Mouse (Mus musculus): ENCODE measurements at regions not wholly inside any gene's neighbourhood (a gene's known extent, or its start where the extent isn't known, plus 50 kb on each side); places are given as distances from the start of the nearest gene placed in this dataset.

DNA sequence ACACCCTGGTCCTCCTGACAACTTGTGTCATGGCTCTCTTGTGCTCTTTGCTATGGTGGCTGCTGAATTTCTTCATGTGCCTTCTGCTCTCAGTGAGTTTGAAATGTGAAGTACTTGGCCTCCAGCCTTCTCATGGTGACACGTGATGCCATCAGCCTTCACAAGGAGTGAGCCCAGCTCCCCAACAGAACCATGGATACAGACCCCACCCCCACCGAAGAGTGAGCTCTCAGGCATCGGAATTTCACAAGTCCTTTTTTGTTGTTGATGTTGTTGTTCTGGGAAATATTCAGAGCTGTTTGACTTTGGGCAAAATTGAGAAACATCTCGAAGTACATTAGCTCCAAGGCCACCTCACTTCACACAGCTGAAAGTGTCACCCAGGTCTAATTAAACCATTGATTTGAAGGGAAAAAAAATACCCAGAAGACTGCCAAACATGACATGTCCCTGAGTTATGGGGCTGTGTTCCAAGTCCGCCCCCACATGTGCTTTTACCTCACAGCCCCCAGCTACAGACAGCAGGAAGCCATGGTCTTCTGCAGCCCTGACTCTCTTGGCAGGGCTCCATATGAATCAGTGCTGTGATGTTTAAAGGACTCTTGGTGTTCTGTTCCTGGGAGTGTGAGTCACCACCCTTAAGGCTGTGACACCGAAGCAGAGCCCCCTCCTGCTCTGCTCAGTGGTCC lies 205.2 kb upstream of the A230072I06Rik start:
- DNase-seq (ENCODE audit: low spot score), result no peak

DNA sequence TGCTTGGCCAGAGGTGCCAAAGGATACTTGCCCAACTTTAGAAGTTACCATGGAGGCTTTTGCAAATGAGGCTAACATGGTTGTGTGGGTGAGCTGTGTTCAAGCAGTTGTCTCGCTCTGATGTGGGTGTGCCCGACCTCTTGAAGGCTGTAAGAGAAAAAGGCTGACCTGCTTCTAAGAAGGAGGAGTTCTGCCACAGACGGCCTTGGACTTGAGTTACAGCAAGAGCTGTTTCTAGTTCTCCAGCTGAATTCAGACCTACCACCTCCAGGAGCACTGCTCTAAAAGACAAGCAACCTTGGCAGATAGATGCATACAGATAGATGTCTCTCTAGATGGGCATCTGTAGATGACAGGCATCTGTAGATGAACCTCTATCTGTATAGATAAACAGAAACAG lies 202.7 kb upstream of the A230072I06Rik start:
- no peak for DNase-seq (ENCODE audit: low spot score)

DNA sequence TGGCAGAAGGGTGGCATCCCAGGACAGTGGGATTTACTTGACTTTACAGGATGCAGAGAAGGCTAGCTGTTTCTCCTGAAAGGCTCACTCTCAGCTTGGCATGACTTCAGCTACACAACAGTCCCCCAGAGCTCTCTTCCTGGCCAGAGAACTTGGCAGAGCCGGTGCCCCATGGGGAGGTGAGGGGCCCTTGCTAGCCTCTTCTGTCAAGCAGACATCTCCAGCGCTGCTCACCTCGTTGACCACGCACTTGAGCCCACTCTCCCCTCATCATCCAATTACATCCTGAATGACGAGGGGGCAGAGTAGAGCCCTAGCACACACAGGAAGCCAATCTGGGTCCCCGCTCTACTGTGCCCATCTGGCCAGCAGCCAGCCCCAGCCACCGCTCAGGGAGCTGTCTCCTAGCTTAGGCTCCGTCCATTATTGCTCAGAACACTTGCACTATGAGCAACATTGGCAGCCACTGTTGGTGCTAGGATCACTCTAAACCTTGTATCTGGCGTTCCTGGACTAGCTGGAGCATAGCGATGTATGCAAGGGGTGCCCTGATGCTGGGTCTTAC lies 201.7 kb upstream of the A230072I06Rik start:
- no peak for DNase-seq (ENCODE audit: low spot score)

DNA sequence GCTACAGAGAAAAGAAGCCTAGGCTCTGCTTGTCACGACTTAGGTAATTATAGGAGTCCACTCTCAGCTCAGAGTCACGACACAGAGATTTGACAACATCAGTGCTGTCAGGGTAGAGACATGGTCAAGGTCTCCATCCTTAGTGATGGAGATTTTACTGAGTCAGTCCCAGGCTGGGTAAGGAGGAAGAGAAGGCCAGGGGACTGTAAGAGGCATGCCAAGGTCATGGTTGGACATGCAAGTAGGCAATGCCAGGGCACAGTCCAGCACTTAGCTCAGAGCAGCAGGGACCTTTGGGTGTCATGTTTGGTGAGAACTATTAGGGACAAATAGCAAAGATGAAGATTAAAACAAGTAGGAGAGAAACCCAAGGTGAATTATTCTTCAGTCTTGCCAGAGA lies 200.7 kb upstream of the A230072I06Rik start:
- DNase-seq (ENCODE audit: low spot score), result no peak

DNA sequence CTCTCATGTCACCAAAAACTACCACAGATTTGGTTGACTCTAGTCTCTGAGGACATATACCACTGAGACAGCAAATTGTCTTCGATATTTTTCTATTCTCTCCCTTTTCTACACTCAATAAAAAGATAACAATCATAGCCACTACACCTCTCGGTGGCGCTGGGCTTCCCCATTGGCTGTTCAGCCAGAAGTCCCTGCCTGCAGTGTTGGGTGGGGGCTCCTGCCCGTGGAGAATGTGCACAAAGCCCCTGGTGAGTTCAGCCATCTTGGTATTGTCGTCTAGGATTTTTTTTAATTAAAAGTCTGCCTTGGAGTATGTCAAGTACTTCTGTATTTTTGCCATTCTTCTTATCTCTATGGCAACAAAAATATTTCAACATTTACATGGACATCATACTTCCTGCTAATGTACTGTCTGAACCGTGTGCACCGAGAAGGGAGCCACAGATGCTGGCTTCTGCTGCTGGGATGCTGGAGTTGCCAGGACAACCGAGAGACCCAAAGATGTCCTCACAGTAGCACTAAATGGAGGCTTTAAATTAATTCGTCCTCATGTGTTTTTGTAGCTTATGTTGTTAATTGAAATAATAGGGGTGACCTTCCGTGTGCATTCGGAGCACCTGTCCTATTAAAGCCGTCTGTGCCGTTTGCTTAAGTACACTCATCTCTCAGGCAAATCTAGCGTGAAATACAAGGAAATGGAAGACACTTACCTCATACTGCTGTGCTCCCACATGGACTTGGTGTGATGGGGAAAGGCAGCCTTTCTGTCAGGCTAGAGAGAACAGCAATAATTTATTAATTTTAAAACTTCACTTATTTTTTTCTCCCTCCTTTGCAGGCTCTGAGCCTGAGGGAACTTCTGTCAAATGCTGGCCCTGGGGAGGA lies 199.7 kb upstream of the A230072I06Rik start:
- DNase-seq (ENCODE audit: low spot score), result no peak

DNA sequence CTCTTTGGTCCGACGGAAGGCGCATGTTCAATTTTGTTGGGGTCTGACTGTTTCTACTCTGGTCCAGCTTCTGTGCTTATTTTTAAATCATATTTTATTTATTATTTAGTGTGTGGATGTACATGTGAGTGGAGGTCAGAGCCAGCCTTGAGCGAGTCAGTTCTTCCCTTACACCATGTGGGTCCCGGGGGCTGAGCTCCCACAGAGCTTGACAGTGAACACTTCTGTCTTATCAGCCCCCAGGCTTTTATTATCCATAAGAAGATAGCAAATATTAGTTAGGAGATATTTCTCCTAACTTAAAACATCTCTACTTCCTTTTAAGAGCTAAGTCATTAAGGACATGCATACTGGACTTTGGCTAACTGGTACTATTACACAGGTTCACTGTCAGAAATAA lies 197.1 kb upstream of the A230072I06Rik start:
- DNase-seq (ENCODE audit: low spot score), result no peak

DNA sequence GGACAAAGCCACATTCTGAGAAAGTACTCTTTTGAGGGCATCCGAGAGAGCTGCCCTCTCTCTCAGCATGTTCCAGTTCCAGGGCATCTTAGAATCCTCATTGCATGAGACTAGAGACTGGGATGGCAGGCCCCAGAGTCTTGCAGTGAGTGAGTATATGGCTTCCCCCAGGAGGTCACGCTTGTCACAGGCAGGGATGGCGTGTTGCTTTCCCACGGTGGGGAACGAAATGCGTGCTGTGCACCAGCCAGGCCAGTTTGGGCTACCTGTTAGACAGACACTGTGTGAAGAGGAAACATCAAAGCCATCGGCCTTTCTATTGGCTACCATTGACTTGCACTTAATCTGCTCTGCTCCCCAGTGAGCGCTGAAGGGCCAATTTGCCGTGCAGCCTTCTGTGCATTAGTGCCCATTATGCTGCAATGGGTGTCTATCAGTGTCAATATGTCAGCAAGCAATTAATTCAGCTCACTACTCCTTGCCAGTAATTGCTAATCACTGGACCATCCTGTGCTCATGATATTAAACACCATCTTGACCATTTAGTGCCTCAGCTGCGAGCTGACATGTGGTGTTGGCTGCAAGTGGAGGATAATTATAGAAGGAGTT lies 191.3 kb upstream of the A230072I06Rik start:
- no peak for DNase-seq (ENCODE audit: low spot score)

DNA sequence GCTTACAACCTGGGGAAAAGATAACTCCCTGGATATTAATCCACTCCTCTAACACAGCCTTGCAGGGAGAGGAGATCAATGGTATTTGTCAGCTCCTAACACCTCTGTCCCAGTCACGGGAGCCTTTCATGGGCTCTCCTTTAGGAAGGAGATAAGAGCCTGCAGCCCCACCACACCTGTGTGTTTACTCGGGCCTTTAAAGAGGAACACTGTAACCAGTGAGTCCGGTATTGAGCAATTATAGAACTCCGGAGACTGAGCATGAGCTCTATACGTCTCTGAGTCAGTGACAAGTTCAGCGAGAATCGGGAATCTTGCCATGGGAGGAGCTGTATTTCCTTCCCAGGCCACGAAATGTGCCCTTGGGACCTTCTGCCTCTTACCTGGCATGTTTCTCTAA lies 178.5 kb upstream of the A230072I06Rik start:
- no peak for DNase-seq (ENCODE audit: low spot score)

DNA sequence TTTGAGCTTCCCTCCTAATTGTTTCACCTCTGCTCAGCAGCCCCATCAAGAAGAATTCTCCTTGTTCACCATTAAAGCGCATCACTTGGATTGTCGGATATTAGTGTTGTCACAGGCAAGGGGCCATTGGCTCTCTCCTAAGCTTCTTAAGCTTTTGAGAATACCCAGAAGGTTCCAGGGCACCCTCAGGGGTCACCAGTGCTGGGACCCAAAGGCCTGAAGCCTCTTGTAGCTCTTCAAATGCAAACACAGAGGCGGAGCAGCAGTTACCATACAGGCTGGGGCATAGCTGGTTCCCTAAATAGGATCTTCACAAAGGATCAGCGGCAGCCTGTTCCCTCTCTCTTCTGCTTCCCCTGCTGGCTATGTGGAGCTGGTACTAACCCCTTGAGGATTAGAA lies 175.3 kb upstream of the A230072I06Rik start:
- no peak for DNase-seq (ENCODE audit: low spot score)

DNA sequence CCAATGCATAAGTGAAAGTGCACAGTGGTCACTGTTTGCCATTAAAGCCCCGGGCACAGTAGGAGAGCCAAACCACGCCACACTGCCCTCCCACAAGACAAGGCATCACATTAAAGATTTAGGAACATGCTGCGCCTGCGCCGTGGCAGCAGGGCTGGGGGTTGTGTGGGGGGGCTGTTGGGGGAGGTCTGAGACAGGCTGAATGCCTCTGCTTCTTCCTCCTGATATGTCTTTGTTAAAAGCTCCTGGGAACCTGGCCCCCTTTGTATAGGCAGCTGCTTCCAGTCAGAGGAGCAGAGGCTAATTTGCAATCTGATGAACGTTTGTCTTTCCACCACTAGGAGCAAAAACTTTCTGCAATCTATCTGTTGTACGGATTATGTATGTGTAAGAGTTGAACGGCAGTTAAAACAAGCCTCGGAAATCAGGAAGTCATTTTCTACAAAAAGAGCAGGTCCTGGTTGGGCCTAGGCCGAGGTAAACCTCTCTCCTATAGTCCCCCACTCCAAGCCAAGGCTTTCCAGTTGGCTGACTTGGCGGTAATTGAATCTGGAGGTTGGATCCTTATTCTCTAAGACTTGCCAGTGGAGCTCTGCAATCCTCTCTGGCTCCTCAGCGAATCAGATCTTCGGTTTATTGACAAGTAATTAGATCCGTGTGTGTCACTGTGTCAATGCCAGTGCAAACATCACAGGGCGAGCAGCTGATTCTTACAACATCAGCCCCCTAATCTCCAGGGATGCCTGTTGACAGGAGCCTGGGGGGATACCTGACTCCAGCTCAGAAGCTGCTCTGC lies 173.3 kb upstream of the A230072I06Rik start:
- DNase-seq (ENCODE audit: low spot score), result peak; percentile 68

DNA sequence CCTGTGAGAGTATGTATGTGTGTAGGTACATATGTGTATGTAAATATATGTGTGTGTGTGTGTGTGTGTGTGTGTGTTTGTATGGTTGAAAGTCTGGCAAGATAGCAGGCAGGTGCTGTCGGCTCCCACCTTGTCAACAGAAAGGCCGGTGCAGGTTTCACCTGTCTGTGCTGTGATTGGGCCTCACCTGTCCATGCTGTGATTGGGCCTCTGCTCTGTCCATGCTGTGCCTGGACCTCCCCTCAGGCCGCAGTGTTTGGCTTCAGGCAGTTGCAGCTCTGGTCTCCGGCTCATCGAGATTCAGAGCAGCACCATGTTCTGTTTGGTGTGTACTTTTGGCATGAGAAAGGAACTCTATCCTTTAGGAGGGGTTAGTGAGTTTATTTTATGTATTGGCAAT lies 170.0 kb upstream of the A230072I06Rik start:
- no peak for DNase-seq (ENCODE audit: low spot score)

DNA sequence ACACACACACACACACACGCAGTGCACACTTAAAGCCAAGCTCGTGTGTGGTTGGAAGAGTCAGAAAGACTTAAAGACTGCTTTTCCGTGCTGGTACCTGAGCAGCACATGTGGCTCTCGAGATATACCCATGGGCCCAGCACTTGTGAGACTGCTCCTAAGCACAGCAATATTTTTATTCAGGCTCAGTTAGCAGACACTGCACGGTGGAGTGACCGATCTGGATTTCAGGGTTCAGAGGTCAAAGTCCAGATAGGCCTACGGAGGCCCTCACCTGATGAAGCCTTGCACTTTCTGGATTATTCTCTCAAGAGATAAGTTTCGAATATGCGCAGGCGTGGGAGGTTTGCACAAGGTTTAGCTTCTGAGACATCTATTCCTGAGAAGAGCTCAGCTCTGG lies 167.0 kb upstream of the A230072I06Rik start:
- no peak for DNase-seq (ENCODE audit: low spot score)

DNA sequence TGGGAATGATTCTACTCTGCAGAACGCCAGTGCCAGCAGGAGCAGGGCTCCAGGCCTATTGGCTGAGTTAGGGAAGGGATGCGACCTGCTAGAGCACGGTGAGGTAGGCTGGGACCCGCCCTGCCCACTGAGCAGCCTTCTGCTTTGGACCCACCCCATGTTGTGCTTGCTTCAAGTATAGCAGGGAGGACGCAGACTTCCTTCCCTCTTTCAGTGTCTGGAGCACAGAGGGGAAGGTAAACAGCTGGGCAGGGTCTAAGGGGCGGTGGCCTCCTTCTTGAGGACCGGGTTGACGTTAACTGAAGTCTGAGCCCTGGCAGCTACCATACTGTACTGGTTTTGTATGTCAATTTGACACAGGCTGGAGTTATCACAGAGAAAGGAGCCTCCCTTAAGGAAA lies 165.6 kb upstream of the A230072I06Rik start:
- no peak for DNase-seq (ENCODE audit: low spot score)

DNA sequence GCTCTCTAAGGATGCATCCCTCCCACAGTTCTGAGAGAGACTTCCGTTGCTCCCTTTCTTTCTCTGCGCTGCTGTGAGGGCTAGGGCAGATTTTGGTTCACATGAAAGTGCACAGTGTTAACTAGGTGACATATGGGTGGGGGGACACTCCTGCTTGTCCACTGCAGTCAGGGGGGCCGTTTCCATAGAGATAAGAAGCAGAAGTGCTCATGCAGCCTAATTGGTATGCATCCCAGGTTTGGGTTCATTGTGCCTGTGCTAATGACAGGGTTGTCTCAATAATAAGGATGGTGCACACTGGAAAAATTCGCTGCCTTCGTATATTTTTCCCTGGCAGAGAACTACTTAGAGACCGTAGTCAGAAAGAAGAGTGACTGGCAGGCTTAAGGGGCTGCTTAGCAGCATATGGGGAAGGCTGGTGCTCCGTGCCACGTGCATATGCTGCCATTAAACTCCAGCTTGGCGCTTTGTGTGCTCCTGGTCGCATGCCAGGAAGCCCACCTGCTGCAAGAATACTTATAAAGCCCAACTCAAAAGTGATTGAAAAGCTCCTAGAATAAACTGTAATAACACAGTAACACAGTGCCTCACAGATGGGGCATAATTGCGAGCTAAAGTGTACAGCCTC lies 152.1 kb upstream of the A230072I06Rik start:
- peak; percentile 50 for DNase-seq (ENCODE audit: low spot score)

DNA sequence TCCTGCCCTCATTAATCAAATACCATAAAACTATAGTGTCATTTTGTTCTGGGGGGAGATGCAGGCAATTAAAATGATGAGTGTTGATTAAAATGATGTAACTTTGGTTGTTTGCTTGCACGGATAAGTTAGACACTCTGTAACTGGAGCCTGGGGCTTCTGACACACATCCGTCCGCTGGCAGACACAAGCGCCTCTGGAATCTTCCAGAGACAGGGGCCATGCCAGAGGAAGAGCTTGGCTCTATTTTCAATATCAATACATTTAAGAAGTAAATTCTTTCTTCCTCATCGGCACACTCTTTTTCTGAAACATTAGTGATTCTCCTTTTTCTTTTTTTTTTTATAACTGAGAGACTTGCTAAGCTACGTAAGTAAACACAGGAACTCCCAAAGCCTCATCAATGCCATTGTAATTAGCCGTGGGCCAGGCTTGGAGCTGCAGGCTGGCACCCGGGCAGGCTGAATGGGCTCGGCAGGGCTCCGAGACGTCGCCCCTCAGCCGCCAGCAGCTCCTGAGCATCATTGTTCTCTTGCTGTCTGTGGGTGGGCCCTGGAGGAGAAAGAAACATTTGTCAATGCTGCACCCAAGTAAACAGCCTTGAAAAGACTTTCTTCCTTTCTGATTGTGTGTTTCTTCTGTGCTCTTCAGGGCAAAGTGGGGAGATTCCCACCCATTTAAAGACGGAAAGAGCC lies 151.4 kb upstream of the A230072I06Rik start:
- DNase-seq (ENCODE audit: low spot score), result no peak

DNA sequence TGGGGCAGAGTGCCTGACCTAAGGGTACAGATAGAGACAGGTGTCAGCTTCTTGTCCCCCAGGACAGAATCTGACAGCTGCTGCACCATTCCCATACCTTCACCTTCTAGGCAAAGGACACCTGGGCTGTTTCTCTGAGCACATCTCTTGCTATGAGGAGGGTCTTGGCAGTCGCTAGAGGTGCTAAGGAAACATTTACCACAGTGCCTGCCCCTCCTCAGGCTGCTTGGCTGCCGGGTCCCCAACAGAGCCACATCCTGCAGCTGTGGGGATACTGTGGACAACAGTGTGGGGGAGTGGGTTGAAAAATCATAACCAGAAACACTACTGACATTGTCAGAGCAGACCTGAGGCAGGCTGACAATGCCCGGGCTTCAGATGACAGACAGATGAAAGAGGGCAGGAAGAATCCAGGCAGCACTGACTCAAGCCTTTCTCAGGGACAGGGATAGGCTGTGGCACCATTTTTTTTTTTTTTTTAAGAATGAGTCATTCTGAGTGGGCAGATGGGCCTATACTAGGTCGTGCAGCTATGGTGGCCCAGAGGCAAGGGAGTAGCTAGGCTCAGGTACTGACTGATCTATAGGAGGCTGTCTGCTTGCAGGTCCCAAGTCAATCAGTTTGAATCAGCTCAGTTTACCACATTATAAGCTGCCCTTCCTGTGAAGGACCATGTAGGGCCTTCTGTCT lies 150.7 kb upstream of the A230072I06Rik start:
- no peak for DNase-seq (ENCODE audit: low spot score)

DNA sequence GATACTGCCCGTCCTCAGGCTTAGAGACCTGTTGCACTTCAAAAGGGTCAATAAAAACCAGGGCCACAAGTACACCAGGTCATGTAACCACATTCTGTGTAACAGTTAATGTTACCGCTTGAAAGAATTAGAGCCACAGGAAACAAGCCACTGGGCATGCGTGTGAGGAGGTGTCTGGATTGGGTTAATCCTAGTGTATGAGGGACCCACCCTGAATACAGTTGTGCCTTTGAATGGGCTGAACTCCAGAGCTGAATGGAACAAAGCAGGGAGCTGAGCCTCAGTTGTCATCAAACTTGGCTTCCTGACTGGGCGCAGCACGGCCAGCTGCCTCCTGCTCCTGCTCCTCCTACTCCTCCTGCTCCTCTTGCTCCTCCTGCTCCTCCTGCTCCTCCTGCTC lies 148.0 kb upstream of the A230072I06Rik start:
- DNase-seq (ENCODE audit: low spot score), result no peak

DNA sequence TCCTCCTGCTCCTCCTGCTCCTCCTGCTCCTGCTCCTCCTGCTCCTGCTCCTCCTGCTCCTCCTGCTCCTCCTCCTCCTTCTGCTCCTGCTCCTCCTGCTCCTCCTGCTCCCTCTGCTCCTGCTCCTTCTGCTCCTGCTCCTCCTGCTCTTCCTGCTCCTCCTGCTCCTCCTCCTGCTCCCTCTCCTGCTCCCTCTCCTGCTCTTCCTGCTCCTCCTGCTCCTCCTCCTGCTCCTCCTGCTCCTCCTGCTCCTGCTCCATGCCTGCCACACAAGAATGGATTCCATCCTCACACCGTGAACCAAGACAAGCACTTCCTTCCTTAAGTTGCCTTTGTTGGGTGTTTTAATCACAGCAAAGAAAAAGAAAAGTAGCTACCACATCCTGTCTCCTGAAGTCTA lies 144.4 kb upstream of the A230072I06Rik start:
- DNase-seq (ENCODE audit: low spot score), result no peak

DNA sequence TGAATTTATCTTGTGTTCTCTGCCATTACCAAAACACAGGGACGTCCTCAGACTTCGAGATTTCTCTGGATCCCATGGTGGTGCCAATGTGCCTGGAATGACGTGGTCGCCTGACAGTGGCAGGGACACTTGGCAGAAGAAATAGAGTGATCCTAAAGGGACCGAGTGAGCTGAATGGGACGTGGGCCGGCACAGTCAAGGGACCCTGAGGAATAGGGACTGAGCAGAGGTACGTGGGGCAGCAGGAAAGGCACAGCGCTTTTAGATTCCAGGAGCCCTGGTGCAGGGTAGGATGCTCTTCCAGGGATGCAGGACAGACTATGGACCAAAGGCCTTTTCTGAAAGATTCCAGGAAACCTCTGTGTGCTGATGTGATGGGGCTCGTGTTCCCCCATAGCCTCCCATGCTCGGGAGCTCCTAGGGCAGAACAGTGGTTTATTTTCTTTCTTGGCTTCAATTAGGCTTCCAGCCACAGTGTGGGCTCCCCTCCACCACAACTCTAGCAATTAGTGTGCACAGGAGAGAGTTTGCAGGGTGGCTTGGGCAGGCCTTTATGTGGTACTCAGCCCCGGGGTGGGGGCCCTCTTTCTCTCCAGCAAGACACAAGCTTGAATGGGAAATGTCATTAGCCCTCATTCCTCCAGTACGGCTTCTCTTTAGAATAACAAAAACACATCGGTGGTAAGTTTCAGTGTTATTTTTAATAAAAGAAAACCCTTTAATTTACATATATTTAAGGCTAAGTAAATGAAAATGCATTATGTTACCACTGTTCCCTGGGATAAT lies 143.0 kb upstream of the A230072I06Rik start:
- no peak for DNase-seq (ENCODE audit: low spot score)

DNA sequence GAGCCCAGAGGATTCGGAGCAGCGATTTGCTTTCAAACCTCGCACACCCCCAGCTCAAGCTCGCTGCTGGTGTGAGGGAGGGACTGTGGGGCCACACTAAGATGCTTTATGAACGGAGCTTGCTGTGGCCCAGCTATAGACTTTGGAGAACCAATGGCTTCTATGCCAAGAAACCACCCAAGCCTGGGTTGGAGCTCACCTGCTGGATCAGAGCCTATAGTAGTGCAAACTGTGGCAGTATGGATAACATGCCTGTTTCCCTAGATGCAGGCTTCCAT lies 142.5 kb upstream of the A230072I06Rik start:
- no peak for DNase-seq (ENCODE audit: low spot score)
